Mouse (Mus musculus): ENCODE measurements around the gene Sec23ip. TPM values are rescaled to one million over a fixed set of nuclear protein-coding genes. Genes with fewer than 3 reads are reported as not detected.

Sec23ip gene
- polyA plus RNA-seq, 1 experiment from 2014 or later: 41.0 TPM

DNA sequence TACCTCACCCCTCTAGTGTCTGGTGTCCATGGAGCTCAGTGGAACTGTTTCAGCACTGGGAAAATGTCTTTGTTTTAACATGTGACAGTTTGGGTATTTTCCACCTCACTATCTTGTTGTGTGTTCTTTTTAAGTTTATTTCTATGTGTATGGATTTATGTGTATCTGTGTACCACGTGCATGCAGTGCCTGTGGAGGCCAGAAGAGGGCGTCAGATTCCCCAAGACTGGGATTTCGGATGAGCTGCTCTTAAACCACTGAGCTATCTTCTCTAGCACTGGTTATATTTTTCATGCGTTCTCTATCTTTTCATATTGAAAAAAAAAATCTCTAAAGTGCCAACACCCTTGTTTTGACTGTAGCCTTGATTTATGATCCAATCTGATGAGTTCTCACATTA is 88.5 kb downstream of the Sec23ip start:
- H3K27ac ChIP-seq (ENCODE audit: low read depth): no peak overlapping the region
- TF ChIP-seq CTCF (IDR thresholded peaks at IDR 0.05; ENCODE audit: low read depth): peak; percentile 23
- no peaks in the 10 kb centered on the region for H3K4me1 ChIP-seq (ENCODE audit: insufficient read depth)
- no peak for ATAC-seq (ENCODE audit: insufficient read depth)
- WGBS: 82% methylated on average over 4 of the region's 4 CpGs
- H3K27me3 ChIP-seq (ENCODE audit: insufficient read depth, low read length): no peaks in the 10 kb centered on the region
- no peaks in the 10 kb centered on the region for H3K9me3 ChIP-seq (ENCODE audit: low read depth, low read length)
- H3K9ac ChIP-seq: no peak overlapping the region
- no peak overlapping the region for H3K4me2 ChIP-seq
- H3K36me3 ChIP-seq (ENCODE audit: insufficient read depth): no peaks in the 10 kb centered on the region
- no peak overlapping the region for H3K4me3 ChIP-seq (ENCODE audit: low read depth, low read length)
- DNase-seq: no peak

Small RNA genes lying within 50 kb of the gene (microRNA-seq; reads per million reads assigned to microRNA genes)
- gene Gm25778 (ENCODE audit: borderline number of aligned reads): not detected

Other genes with a start within 250 kb of the Sec23ip start
- gene Bag3, start 221.3 kb upstream of the Sec23ip start, polyA plus RNA-seq (2014; fragmentation: Nextera tagmentation; extraction: Ambion mirVana): 20.9 and 22.7 TPM in 2 replicates
- 26.3 and 28.2 TPM in 2 replicates for gene Inpp5f, start 133.6 kb upstream of the Sec23ip start, polyA plus RNA-seq (2014; fragmentation: Nextera tagmentation; extraction: Ambion mirVana)
- 81.1 and 82.5 TPM in 2 replicates for gene Mcmbp, start 4.4 kb upstream of the Sec23ip start, polyA plus RNA-seq (2014; fragmentation: Nextera tagmentation; extraction: Ambion mirVana)